ENCODE assay signal across 14 mouse cellular contexts in genomic region chr14:108123147-108123546, GRCm38 (mm10).
"Had no signal": no experiment of that assay in that cellular context is flagged by ENCODE, and none has a peak within 500 bp of the region (broad histone marks: within the 10 kb centered on the region; RNA-seq: fewer than 3 reads in every experiment).

No protein-coding gene starts in this region.

- H3K36me3 ChIP-seq: liver, embryonic 15.5 days; midbrain, embryonic 13.5 days; midbrain, embryonic 15.5 days; neural tube, embryonic 12.5 days; stomach, embryonic 15.5 days had no signal

- H3K4me2 ChIP-seq: liver, embryonic 15.5 days; midbrain, embryonic 11.5 days; midbrain, embryonic 13.5 days; midbrain, embryonic 15.5 days; neural tube, embryonic 12.5 days; stomach, embryonic 15.5 days had no signal

- H3K27me3 ChIP-seq: liver, embryonic 15.5 days; megakaryocyte, embryonic 14.5 days; midbrain, embryonic 13.5 days; midbrain, embryonic 15.5 days; neural tube, embryonic 12.5 days; stomach, embryonic 15.5 days had no signal

- DNase-seq: liver, postnatal 0 days; lung, adult 2 months; lung, postnatal 10 days; right cerebral cortex, postnatal 14 days; thymus, adult 2 months; thymus, postnatal 25 days; thymus, postnatal 4 days had no signal

- H3K4me3 ChIP-seq: liver, embryonic 15.5 days; megakaryocyte, embryonic 14.5 days; midbrain, embryonic 13.5 days; midbrain, embryonic 15.5 days; neural tube, embryonic 12.5 days; stomach, embryonic 15.5 days had no signal
